Comparison of ENCODE assay signal across 8 mouse cellular contexts in genomic region chr3:96057747-96058204, GRCm38 (mm10). TPM values are rescaled to one million over a fixed set of nuclear protein-coding genes. Genes with fewer than 3 reads are reported as not detected.
DNase-seq lines count a peak whose midpoint lies in the region; ATAC-seq lines count a peak whose summit lies in the region.

No protein-coding gene starts in this region.

- H3K27me3 ChIP-seq in hindbrain, embryonic 12.5 days, result no peaks in the 10 kb centered on the region

- peaks cover 13% of the 10 kb centered on the region; the same call in 1 of the 2 replicates for H3K4me1 ChIP-seq in hindbrain, embryonic 12.5 days

- ATAC-seq in hindbrain, embryonic 12.5 days (ENCODE audit: low FRiP score), result peak; percentile 96

- H3K9me3 ChIP-seq in hindbrain, embryonic 12.5 days (replicated peaks), result no peaks in the 10 kb centered on the region

- H3K36me3 ChIP-seq in hindbrain, embryonic 12.5 days, result peaks cover 9% of the 10 kb centered on the region; the same call in 1 of the 2 replicates

- peak overlapping the region; percentile 80 for H3K27ac ChIP-seq in hindbrain, embryonic 12.5 days

- H3K4me2 ChIP-seq in hindbrain, embryonic 12.5 days (replicated peaks), result peak overlapping the region; percentile 84

- peak; percentile 91 for DNase-seq in Muller cell, postnatal 12 days (ENCODE audit: inconsistent ontology term)
- DNase-seq in cerebellum, adult 9-11 months, result peak; percentile 91
- DNase-seq in frontal cortex, adult 2 months (ENCODE audit: extremely low spot score in 1 of 2, low spot score in 1 of 2), result peak; percentile 83 to 96
- DNase-seq in layer of hippocampus, postnatal 14 days (ENCODE audit: low spot score in 2 of 2), result peak; percentile 89 to 92
- peak; percentile 86 for DNase-seq in lung, postnatal 14 days
- DNase-seq in retina, adult 2 months (ENCODE audit: low read depth, low spot score), result peak; percentile 78
- peak; percentile 79 to 80 for DNase-seq in thymus, postnatal 36 days

- under 1% methylated on average over 26 of the region's 26 CpGs for WGBS in hindbrain, embryonic 12.5 days

- peak overlapping the region; percentile 55 for H3K4me3 ChIP-seq in hindbrain, embryonic 12.5 days

- peak overlapping the region; percentile 68 for H3K9ac ChIP-seq in hindbrain, embryonic 12.5 days

RNA-seq across cellular contexts. Expression of gene Vps45, which starts 0.5 kb away (rescaled TPM):
- 32.7 and 33.0 TPM in 2 replicates for polyA plus RNA-seq in frontal cortex, adult 2 months (2012; rRNA removed)
- polyA plus RNA-seq in hindbrain, embryonic 12.5 days (2016; fragmentation: Nextera tagmentation; extraction: Ambion mirVana), result 45.4 and 48.3 TPM in 2 replicates
- 10 to 100 TPM; 41.1 to 47.8 TPM for total RNA-seq in layer of hippocampus, postnatal 14 days (2021)

RNA-seq across cellular contexts. Expression of gene Otud7b, which starts 46.6 kb away (rescaled TPM):
- polyA plus RNA-seq in frontal cortex, adult 2 months (2012; rRNA removed), result 16.2 and 17.6 TPM in 2 replicates
- 17.3 and 18.2 TPM in 2 replicates for polyA plus RNA-seq in hindbrain, embryonic 12.5 days (2016; fragmentation: Nextera tagmentation; extraction: Ambion mirVana)
- total RNA-seq in layer of hippocampus, postnatal 14 days (2021), result 10 to 100 TPM; 27.4 to 31.0 TPM

Comparison
In these comparisons a context has a peak if more than half of its experiments do, and no peak if none do; other contexts are left out.
1. Peak in every context shown above with its lines: DNase-seq, ATAC-seq, H3K4me3 ChIP-seq and H3K27ac ChIP-seq.